ENCODE assay signal across 14 mouse cellular contexts in the genomic region with DNA sequence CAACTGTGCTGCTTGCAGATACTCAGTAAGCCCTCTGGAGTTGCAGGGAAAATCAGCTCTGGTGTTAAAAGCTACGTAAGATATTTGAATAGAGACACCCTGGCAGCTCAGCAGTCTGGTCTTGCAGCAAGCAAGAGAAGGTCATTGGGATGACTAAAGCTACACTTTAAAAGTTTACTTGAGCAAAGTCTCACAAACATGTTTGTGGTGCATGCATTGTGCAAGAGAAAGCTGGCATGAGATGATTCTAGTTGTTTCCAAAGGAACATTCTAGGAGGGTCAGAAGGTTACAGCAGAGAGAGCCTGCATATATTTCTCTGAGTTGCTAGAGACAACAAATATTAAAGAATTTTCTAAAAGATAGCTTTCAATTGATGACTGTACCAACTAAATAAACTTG.
"Had no signal": no experiment of that assay in that cellular context is flagged by ENCODE, and none has a peak within 500 bp of the region (broad histone marks: within the 10 kb centered on the region; RNA-seq: fewer than 3 reads in every experiment).

No protein-coding gene starts in this region.

- H3K9ac ChIP-seq: liver, embryonic 15.5 days; lung, embryonic 15.5 days; midbrain, embryonic 15.5 days; neural tube, embryonic 12.5 days; stomach, embryonic 15.5 days had no signal

- H3K9me3 ChIP-seq: limb, embryonic 10.5 days; liver, embryonic 15.5 days; lung, embryonic 15.5 days; midbrain, embryonic 15.5 days; stomach, embryonic 15.5 days had no signal

- ATAC-seq: midbrain, embryonic 15.5 days had no signal

- H3K27me3 ChIP-seq: liver, embryonic 15.5 days; lung, embryonic 15.5 days; megakaryocyte, embryonic 14.5 days; midbrain, embryonic 15.5 days; neural tube, embryonic 12.5 days; stomach, embryonic 15.5 days had no signal

- H3K36me3 ChIP-seq: limb, embryonic 10.5 days; liver, embryonic 15.5 days; lung, embryonic 15.5 days; midbrain, embryonic 15.5 days; neural tube, embryonic 12.5 days; stomach, embryonic 15.5 days had no signal

- H3K4me2 ChIP-seq: liver, embryonic 15.5 days; lung, embryonic 15.5 days; midbrain, embryonic 11.5 days; midbrain, embryonic 15.5 days; neural tube, embryonic 12.5 days; stomach, embryonic 15.5 days had no signal

- H3K4me1 ChIP-seq: limb, embryonic 10.5 days; liver, embryonic 15.5 days; lung, embryonic 15.5 days; megakaryocyte, embryonic 14.5 days; midbrain, embryonic 15.5 days; neural tube, embryonic 12.5 days; stomach, embryonic 15.5 days had no signal

- DNase-seq: kidney, postnatal 25 days; lung, postnatal 14 days; right cerebral cortex, postnatal 4 days; thymus, postnatal 36 days had no signal

- H3K27ac ChIP-seq: left cerebral cortex, adult 2 months; limb, embryonic 10.5 days; liver, embryonic 15.5 days; lung, embryonic 15.5 days; macrophage; midbrain, embryonic 15.5 days; neural tube, embryonic 12.5 days; stomach, embryonic 15.5 days had no signal

- H3K4me3 ChIP-seq: left cerebral cortex, adult 2 months; limb, embryonic 10.5 days; liver, embryonic 15.5 days; lung, embryonic 15.5 days; megakaryocyte, embryonic 14.5 days; midbrain, embryonic 15.5 days; neural tube, embryonic 12.5 days; stomach, embryonic 15.5 days had no signal
